Mouse (Mus musculus): ENCODE measurements around the gene Gpatch3. TPM values are rescaled to one million over a fixed set of nuclear protein-coding genes. Genes with fewer than 3 reads are reported as not detected.

Gpatch3 gene
- polyA plus RNA-seq, 1 experiment from 2014 or later = 9.0 TPM

DNA sequence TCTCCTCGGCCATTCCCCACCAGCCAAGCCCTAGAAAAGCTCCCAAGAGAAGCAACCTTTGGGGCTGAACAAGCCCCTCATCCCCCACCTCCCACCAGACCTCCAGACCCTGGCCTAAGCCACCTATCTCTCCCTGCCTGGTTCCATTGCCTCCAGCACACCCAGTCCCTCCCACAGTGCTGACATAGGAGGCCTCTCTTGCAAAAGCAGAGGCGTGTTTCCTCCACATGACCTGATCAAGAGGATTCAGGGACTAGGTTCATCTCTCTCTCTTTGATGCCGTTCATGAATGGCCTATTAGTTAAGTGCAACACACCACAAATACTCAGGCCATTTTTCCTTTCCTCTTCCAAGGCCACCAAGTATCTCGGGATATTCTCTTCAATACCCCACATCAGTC, 14.7 kb upstream of the Gpatch3 start:
- 76% methylated on average over 4 of the region's 4 CpGs for WGBS
- Histone ChIP-seq H3K9me3 (no peaks in the 10 kb centered on the region), H3K9ac (replicated peaks) (no peak overlapping the region), H3K27me3 (0 out of 2 replicates have a peak, but pooled peaks cover 3% of the 10 kb centered on the region), H3K4me3 (no peak overlapping the region), H3K36me3 (no peaks in the 10 kb centered on the region), H3K4me2 (replicated peaks) (no peak overlapping the region), H3K27ac (replicated peaks) (no peak overlapping the region), H3K4me1 (no peaks in the 10 kb centered on the region)
- no peak for ATAC-seq (replicated peaks)

DNA sequence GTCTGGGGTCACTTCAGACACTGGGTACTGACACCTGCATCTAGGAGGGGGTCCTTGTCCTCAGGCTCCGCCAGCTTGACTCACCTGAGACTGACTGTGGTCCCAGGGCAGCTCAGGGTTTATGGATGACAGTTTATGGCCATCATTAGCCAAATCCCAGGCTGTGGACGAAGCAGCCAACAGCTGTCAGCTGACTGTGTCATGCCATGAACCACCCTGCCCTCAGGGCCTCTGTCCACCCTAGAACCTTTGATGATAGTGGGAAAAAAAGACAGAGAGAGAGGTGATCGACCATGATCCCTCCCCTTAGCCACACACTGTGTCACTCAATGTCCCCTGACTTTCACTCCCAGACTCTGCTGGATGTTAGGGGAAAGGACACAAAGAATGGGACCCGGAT, 12.9 kb upstream of the Gpatch3 start:
- Histone ChIP-seq H3K27ac (replicated peaks) (no peak overlapping the region), H3K27me3 (no peaks in the 10 kb centered on the region), H3K9ac (replicated peaks) (no peak overlapping the region), H3K36me3 (no peaks in the 10 kb centered on the region), H3K4me2 (replicated peaks) (no peak overlapping the region), H3K4me1 (no peaks in the 10 kb centered on the region), H3K9me3 (no peaks in the 10 kb centered on the region), H3K4me3 (no peak overlapping the region)
- ATAC-seq (replicated peaks) = no peak
- 68% methylated on average over 4 of the region's 4 CpGs for WGBS

DNA sequence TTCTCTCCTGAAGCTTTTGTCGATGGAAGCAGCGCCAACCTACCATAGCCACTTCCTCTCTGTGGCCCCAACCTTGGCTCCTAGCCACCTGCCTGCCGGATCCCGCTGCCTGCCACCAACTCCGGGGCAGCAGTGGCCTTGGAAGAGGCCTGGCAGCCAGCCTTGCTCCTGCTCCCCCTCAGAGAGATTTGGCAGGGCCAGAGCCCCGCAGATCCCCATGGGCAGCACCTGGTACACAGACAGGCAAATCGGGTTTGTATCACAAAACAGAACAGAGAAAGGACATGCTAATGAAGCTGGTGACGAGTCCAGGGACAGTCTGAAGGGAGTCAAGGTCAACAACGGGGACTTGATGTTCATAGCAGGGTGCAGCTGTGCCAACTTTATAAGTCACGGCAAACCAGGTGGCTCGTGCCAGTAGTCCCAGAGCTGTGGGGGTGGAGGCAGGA, 11.4 kb upstream of the Gpatch3 start:
- 66% methylated on average over 11 of the region's 11 CpGs for WGBS
- no peaks in the 10 kb centered on the region for H3K9me3 ChIP-seq
- no peaks in the 10 kb centered on the region for H3K36me3 ChIP-seq
- H3K27ac ChIP-seq (replicated peaks) = no peak overlapping the region
- H3K9ac ChIP-seq (replicated peaks) = no peak overlapping the region
- no peak overlapping the region for H3K4me2 ChIP-seq (replicated peaks)
- no peak overlapping the region for H3K4me3 ChIP-seq
- no peaks in the 10 kb centered on the region for H3K4me1 ChIP-seq
- ATAC-seq (replicated peaks) = no peak
- H3K27me3 ChIP-seq = no peaks in the 10 kb centered on the region

DNA sequence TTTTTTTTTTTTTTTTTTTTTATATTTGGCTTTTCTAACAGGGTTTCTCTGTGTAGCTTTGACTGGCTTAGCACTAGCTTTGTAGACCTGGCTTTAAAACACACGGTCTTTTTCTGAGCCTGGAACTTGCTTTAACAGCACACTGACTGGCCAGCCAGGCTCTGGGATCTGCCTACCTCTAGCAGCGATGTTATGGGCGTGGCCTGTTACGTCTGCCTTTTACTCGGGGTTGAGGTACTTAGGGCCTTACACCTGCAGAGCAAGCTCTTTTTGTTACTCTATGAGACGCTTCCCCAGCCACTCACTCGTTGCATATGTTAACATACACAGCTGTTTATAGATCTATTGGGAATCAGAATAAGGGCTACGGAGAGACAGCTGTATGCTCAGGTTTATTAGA, 7.3 kb upstream of the Gpatch3 start:
- no peaks in the 10 kb centered on the region for H3K36me3 ChIP-seq
- ATAC-seq (replicated peaks) = no peak
- 31% methylated on average over 8 of the region's 8 CpGs for WGBS

DNA sequence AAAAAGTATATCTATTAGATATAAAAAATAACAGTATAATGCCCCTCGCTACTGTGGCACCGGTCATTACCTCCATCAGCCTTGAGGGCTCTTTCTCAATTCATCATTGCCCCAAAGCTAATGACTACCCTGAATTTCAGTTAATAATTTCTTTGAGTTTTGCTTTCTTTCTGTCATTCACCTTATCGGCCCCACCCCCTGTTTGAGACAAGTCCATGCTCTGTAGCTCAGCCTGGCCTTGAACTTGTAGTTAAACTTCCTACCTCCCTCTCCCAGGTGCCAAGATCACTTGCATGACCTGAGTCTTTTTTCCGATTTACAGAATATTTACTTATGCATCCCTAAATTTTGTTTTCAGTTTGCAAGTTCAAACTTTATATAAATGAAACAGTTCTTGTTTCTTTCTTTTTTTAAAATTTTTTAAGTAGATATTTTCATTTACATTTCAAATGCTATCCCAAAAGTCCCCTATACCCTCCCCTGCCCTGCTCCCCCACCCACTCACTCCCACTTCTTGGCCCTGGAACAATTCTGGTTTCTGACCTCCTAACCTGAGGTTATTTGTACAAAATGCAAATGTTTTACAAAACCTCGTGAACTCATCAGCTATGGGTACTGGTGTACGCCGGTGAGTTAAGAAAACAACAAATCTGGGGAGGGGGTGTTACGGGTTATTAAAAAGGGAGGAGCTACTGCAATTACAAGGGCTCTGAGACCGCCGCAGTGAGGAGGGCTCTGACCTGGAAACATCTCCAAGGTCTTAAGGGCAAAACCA, 5.1 kb upstream of the Gpatch3 start:
- ATAC-seq (replicated peaks) = no peak
- WGBS = 89% methylated on average over 10 of the region's 10 CpGs
- no peak overlapping the region for H3K4me2 ChIP-seq (replicated peaks)
- H3K36me3 ChIP-seq = no peaks in the 10 kb centered on the region
- no peak overlapping the region for H3K4me3 ChIP-seq
- H3K27me3 ChIP-seq = no peaks in the 10 kb centered on the region
- H3K9me3 ChIP-seq = no peaks in the 10 kb centered on the region
- H3K4me1 ChIP-seq = peaks cover 4% of the 10 kb centered on the region; the same call in 1 of the 2 replicates
- no peak overlapping the region for H3K9ac ChIP-seq (replicated peaks)
- H3K27ac ChIP-seq (replicated peaks) = no peak overlapping the region

More for the DNA sequence above, 7.3 kb upstream of the Gpatch3 start:
- H3K4me2 ChIP-seq (replicated peaks) = no peak overlapping the region
- no peak overlapping the region for H3K4me3 ChIP-seq
- H3K27ac ChIP-seq (replicated peaks) = no peak overlapping the region
- H3K4me1 ChIP-seq = no peaks in the 10 kb centered on the region
- H3K9ac ChIP-seq (replicated peaks) = no peak overlapping the region
- no peaks in the 10 kb centered on the region for H3K27me3 ChIP-seq
- H3K9me3 ChIP-seq = no peaks in the 10 kb centered on the region

DNA sequence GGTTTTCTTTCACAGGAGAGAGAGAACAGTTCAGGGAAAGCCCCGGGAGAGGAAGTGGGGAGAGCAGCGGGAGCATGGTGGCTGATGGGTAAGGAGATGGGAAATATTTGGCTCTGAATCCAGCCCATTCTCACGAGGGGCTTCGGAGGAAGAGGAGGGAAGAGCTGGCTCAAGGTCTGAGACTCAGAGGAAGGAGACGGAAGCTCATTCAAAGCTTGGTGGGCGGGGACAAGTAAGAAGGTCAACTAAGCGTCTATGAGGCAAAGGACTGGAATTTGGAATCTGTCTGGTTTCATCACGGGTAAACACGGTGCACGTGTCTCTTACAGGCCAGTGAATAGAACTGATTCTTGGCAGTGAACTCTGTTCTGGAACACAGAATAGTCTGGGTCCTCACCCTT, 4.5 kb upstream of the Gpatch3 start:
- H3K4me1 ChIP-seq = peaks cover 5% of the 10 kb centered on the region; the same call in 1 of the 2 replicates

DNA sequence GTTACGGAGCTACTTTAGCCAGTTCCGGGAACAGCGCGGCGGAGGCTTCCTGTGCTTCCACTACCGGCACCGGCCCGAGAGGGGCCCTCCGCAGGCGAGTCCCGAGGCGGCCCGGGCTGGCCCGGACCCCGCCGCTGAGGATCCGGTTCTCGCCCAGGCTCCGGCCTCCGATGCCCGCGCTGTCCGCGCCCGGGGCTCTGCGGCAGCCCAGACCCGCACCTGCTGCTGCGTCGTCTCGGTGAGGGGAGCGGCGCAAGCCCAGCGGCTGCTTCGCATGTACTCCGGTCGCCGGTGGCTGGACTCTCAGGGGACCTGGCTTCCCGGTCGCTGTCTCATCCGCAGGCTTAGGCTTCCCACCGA, 278 bp downstream of the Gpatch3 start:
- Histone ChIP-seq H3K27ac (replicated peaks) (peak overlapping the region; percentile 86), H3K9me3 (no peaks in the 10 kb centered on the region), H3K4me3 (peak overlapping the region; percentile 81), H3K27me3 (no peaks in the 10 kb centered on the region), H3K9ac (replicated peaks) (peak overlapping the region; percentile 80), H3K4me2 (replicated peaks) (peak overlapping the region; percentile 84), H3K4me1 (peaks cover 16% of the 10 kb centered on the region), H3K36me3 (peaks cover 18% of the 10 kb centered on the region)
- peak; percentile 79; the same call in 1 of the 2 replicates for ATAC-seq (replicated peaks)
- under 1% methylated on average over 35 of the region's 41 CpGs for WGBS

More for the DNA sequence above, 4.5 kb upstream of the Gpatch3 start:
- Histone ChIP-seq H3K4me2 (replicated peaks) (no peak overlapping the region), H3K9me3 (no peaks in the 10 kb centered on the region), H3K27ac (replicated peaks) (no peak overlapping the region), H3K27me3 (no peaks in the 10 kb centered on the region), H3K9ac (replicated peaks) (no peak overlapping the region), H3K36me3 (no peaks in the 10 kb centered on the region), H3K4me3 (no peak overlapping the region)
- ATAC-seq (replicated peaks) = no peak
- WGBS = 64% methylated on average over 10 of the region's 10 CpGs

DNA sequence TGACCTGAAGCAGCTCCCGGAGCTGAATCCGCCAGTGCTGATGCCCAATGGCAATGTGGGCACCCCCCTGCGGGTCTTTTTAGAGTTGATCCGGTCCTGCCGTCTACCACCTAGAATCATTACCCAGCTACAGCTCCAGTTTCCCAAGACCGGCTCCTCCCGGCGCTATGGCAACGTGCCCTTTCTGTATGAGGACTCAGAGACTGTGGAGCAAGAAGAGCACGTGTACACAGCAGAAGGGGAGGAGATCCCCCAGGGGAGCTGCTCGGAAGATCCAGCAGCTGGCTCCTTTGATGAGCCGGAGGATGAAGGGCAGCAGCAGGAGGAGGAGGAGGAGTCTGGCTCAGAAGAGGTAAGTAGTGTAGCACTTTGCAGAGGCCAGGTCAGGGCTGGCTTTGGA, 3.4 kb downstream of the Gpatch3 start:
- H3K4me2 ChIP-seq (replicated peaks) = no peak overlapping the region
- H3K9ac ChIP-seq (replicated peaks) = no peak overlapping the region
- peaks cover 16% of the 10 kb centered on the region for H3K4me1 ChIP-seq
- no peak for ATAC-seq (replicated peaks)
- no peaks in the 10 kb centered on the region for H3K9me3 ChIP-seq
- peaks cover 36% of the 10 kb centered on the region for H3K36me3 ChIP-seq
- H3K4me3 ChIP-seq = no peak overlapping the region
- H3K27me3 ChIP-seq = no peaks in the 10 kb centered on the region
- 76% methylated on average over 12 of the region's 12 CpGs for WGBS
- no peak overlapping the region for H3K27ac ChIP-seq (replicated peaks)

DNA sequence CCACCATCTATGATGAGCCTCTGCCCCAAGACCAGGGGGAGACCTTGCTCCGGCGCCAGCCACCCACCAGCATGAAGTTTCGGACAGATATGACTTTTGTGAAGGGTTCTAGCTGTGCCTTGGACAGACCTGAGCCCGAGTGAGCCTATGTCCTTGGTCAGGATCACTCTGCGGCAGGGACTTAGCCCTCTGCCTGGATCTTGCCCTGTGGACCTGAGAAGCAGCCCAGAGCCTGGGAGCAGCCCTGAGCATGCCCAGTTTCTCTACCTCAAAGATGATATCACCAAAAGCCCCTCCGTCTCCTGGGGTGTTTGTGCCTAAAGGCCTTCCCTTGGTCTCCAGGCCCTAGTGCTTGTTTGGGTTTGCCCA, 9.1 kb downstream of the Gpatch3 start:
- WGBS = 69% methylated on average over 6 of the region's 6 CpGs

DNA sequence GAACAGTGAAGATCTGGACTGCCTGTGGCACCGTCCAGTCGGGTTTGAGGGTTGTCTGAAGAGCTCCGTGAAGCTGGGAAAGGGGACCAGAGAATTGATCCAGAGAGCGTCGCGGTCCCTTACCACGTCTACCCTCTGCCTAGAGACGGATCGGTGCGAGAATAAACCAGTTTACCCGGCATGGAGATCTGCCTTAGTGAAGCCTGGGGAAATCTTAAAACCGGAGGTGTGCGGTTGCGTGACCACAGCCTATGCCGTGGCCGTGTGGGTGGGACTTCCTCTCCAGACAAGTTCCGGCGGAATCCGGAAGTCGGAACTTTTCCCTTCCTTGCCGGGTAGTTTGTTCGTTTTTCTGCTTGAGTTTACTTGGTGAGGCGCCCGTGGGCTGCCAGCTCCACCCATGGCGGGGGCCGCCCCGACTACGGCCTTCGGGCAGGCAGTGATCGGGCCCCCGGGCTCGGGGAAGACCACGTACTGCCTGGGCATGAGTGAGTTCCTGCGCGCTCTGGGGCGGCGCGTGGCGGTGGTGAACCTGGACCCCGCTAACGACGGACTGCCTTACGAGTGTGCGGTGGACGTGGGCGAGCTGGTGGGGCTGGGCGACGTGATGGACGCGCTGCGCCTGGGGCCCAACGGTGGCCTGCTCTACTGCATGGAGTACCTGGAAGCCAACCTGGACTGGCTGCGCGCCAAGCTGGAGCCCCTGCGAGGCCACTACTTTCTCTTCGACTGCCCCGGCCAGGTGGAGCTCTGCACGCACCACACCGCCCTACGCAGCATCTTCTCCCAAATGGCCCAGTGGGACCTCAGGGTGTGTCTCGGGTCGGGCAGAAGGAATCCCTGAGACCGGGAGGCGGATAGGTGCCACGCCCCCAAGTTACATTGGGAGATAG, 9.8 kb downstream of the Gpatch3 start, which contains the start of gene Gpn2:
Gpn2 (plus strand) TSS at position 304 of the 893 bp plus-strand sequence.
- H3K27me3 ChIP-seq = no peaks in the 10 kb centered on the region
- 1% methylated on average over 61 of the region's 65 CpGs for WGBS
- H3K4me1 ChIP-seq = peaks cover 22% of the 10 kb centered on the region
- no peaks in the 10 kb centered on the region for H3K9me3 ChIP-seq
- H3K27ac ChIP-seq (replicated peaks) = peak within 1 kb of the TSS; percentile 83
- peaks cover 54% of the 10 kb centered on the region for H3K36me3 ChIP-seq
- peak; percentile 93 for ATAC-seq (replicated peaks)
- peak within 1 kb of the TSS; percentile 85 for H3K4me3 ChIP-seq
- peak within 1 kb of the TSS; percentile 99 for H3K4me2 ChIP-seq (replicated peaks)
- peak within 1 kb of the TSS; percentile 77 for H3K9ac ChIP-seq (replicated peaks)

More for the DNA sequence above, 9.1 kb downstream of the Gpatch3 start:
- peak; percentile 38 for ATAC-seq (replicated peaks)
- peaks cover 56% of the 10 kb centered on the region for H3K36me3 ChIP-seq
- H3K27me3 ChIP-seq = no peaks in the 10 kb centered on the region
- peaks cover 22% of the 10 kb centered on the region for H3K4me1 ChIP-seq
- peak overlapping the region; percentile 83 for H3K27ac ChIP-seq (replicated peaks)
- H3K4me2 ChIP-seq (replicated peaks) = peak overlapping the region; percentile 99
- peak overlapping the region; percentile 85 for H3K4me3 ChIP-seq
- H3K9me3 ChIP-seq = no peaks in the 10 kb centered on the region
- H3K9ac ChIP-seq (replicated peaks) = peak overlapping the region; percentile 77

DNA sequence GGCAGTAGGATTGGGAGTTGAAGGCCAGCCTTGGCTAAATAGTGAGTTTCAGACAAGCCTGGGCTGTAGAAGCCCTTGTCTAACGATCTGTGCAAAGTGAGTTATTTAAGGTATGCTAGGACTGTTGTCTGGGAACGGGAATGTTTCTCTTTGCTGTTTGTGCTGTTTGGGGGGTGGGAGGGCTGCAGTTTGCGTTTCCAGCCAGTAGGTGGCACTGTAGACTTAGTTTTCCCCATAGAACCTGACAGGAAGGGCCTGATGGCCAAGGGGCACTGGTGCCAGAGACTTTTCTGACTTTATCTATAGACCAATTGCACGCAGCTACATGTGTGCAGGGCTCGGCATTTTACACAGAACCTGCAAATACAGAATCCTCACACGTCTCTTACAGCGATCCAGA, 18.0 kb downstream of the Gpatch3 start:
- no peak for ATAC-seq (replicated peaks)
- H3K4me3 ChIP-seq = no peak overlapping the region
- no peak overlapping the region for H3K9ac ChIP-seq (replicated peaks)
- H3K27me3 ChIP-seq = peaks cover 5% of the 10 kb centered on the region; the same call in 1 of the 2 replicates
- H3K9me3 ChIP-seq = no peaks in the 10 kb centered on the region
- peaks cover 32% of the 10 kb centered on the region for H3K36me3 ChIP-seq
- WGBS = 30% methylated on average over 7 of the region's 7 CpGs
- H3K4me1 ChIP-seq = no peaks in the 10 kb centered on the region
- no peak overlapping the region for H3K27ac ChIP-seq (replicated peaks)
- H3K4me2 ChIP-seq (replicated peaks) = no peak overlapping the region

DNA sequence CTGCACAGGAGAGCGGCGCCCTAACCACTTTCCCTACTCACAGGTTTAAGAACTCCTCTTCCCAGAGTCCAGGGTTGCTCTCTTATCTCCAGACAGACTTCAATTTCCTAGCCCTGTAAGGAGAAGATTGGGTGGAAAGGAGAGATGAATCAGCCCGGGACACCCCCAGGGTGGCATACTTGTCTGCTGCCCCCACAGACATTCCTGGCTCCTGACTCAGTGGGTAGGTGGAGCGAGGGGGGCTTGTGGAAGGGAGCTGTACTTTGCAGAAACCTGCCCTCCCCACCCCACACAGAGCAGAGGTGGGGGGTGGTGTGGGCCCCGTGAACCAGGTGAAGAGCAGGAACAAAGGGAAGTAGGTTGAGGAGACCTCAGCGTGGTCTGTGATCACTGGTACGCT, 21.0 kb downstream of the Gpatch3 start:
- 78% methylated on average over 7 of the region's 7 CpGs for WGBS
- no peaks in the 10 kb centered on the region for H3K9me3 ChIP-seq
- no peak overlapping the region for H3K9ac ChIP-seq (replicated peaks)
- H3K36me3 ChIP-seq = peaks cover 6% of the 10 kb centered on the region; the same call in 1 of the 2 replicates
- peaks cover 30% of the 10 kb centered on the region for H3K27me3 ChIP-seq
- H3K4me3 ChIP-seq = no peak overlapping the region
- no peak for ATAC-seq (replicated peaks)
- no peak overlapping the region for H3K27ac ChIP-seq (replicated peaks)
- H3K4me2 ChIP-seq (replicated peaks) = no peak overlapping the region
- peaks cover 12% of the 10 kb centered on the region for H3K4me1 ChIP-seq

Measured in forebrain, embryonic 15.5 days (tissue).